Mouse (Mus musculus): ENCODE results near the gene Sema6c. TPM values are rescaled to one million over a fixed set of nuclear protein-coding genes. Genes with fewer than 3 reads are reported as not detected.
"Not testable (repeated sequence)": the region's sequence is repeated elsewhere in the genome, so short reads cannot be mapped to it uniquely, and the experiment has no call there.

Gene Sema6c
- 1 to 10 TPM; 7.5 to 8.1 TPM for total RNA-seq (2021)

DNA sequence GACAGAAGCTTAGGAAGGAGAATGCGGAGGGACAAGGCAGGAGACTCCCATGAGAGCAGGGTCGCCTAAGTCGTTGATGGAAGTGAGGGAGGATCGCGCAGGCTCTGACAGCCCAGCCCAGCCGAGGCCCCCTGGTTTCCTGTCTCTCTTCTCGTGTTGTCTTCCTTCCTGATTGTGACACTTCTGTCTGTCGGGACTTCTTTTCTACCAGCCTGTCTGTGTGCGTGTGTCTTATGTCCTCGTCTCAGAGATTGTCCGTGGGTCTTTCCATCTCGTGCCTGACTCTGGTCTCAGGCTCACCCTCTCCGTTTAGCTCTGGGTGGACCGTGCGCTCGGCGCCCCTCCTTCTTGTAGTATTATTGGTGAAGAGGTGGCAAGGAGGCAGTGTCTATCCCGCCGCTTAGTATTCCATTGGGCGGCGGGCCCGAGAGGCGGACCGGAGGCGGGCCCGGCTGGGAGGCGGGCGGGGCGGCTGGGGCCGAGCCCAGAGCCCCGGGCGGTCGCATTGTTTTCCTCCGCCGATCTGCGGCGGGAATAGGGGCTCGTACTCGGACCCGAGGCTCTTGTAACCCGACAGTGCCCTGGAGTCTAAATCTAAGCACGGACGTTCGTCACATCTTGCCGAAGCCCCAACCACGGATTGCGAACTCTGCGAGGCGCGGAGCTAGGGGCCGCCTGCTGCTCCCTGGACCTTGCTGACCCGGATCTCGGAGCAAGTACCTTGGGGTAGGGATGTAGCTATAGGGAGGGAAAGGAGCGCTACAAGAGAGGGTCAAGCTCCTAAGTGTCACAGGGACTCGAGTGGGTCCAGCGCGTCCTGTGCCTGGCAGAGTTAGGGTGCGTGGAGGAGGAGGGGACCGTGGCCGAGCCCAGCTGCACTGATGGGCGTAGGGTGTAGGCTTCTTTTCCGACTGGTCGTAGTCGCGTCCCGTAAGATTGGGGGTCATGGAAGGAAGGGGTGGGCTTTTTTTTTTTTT is at the start of gene Sema6c:
Gene Sema6c (plus strand): TSS at position 471 of the 977 bp plus-strand sequence.
- peak; percentile 91 for DNase-seq

GRCm38 (mm10) chr3:95110911-95111726 is 49.1 kb upstream of the Sema6c start, which contains the start of gene Vps72:
Vps72 (plus strand) TSS chr3:95111022.
- peak; percentile 89 for DNase-seq

- DNase-seq = no peak
Measured at GRCm38 (mm10) chr3:95112760-95113159, 47.5 kb upstream of the Sema6c start.

GRCm38 (mm10) chr3:95117751-95118150 is 42.5 kb upstream of the Sema6c start:
- DNase-seq = no peak

DNA sequence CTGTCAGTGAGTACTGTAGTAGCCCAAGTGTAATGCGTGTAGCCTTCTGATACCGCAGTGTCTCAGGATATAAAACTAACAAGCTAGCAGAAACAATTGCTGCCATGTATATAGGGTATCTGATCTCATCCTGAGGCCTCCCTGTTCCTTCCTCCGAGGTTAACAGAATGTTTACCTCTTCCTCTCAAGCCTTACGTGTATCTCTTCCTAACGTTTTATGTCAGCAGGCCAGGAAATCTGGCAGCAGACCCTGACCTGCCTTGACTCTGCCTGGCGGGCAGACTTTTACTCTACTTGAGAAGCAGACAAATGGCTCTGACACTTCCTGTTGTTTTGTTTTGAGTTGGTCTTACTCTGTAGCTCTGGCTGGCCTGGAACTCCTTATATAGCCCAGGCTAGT is 38.7 kb upstream of the Sema6c start:
- peak; percentile 40 for DNase-seq

GRCm38 (mm10) chr3:95124246-95124645 is 36.0 kb upstream of the Sema6c start, which contains the start of gene Tmod4:
Tmod4 (plus strand) TSS chr3:95124476.
- peak; percentile 37 for DNase-seq

GRCm38 (mm10) chr3:95124972-95125371 is 35.3 kb upstream of the Sema6c start:
- DNase-seq = peak; percentile 87

DNA sequence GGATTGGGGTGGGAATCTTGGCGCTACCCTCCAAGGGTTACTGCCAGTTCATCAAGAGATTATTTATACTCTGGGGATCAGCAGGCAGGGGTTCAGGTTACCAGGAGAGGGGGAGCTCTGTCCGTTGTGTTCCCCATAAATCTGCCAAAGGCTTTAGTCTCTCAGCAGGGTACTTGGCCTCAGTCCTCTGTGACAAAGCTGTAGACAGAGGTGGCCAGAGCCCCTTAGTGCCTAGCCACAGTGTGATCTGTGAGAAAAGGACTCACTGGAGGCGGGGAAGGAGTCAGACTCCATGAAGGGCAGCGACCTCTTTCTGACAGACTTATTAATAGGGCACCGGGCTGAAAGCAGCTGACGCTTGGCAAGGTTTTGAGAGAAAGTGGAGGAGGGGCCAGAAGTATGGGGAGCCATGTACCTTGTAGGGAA is 31.0 kb upstream of the Sema6c start:
- DNase-seq = peak; percentile 66

DNA sequence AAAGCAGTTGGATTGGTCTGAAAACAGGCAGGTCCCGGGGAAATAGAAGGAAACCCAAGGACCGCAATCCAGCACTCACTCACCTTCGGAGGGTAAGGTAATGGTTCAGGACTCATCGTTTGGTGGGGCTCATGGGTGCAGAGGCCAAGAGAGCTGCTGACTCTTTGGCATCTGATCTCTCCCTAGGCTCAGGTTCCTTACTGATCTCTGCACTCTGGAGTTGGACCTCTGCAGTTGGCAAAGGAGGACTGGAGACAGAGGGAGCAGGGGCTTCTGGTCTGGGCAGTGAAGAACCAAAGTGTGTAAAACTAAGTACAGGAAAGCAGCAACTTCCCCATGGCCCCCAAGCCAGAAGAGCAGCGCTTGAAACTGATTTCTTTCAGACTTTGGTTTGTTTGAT is 30.2 kb upstream of the Sema6c start:
- no peak for DNase-seq

- not testable (repeated sequence) for DNase-seq
Measured at GRCm38 (mm10) chr3:95132389-95132788, 27.9 kb upstream of the Sema6c start.

DNA sequence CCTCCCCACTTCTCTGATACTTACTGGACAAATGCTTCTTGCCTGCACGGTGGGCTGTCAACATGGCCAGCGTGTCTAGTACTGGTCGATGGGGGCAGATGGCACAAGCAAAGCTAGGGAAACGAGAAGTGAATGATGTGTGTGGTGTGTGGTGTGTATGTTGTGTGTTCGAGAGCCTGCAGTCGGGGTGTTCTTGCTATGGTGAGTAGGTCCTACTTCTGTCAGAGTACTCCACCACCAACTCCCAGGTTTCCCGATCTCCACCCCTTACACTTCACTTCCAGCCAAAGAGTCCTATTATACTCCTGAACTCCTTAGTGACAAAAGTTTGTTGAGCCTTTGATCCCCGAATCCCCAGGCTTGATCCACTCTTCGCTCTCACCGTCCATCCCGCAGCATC is 27.1 kb upstream of the Sema6c start:
- no peak for DNase-seq

GRCm38 (mm10) chr3:95133680-95134101 is 26.6 kb upstream of the Sema6c start, which contains the start of the genes Scnm1 and Lysmd1:
Scnm1 (minus strand) TSS chr3:95134011.
Lysmd1 (plus strand) TSS chr3:95134088.
- peak; percentile 87 for DNase-seq

GRCm38 (mm10) chr3:95134133-95134532 is 26.1 kb upstream of the Sema6c start:
- DNase-seq = not testable (repeated sequence)

DNA sequence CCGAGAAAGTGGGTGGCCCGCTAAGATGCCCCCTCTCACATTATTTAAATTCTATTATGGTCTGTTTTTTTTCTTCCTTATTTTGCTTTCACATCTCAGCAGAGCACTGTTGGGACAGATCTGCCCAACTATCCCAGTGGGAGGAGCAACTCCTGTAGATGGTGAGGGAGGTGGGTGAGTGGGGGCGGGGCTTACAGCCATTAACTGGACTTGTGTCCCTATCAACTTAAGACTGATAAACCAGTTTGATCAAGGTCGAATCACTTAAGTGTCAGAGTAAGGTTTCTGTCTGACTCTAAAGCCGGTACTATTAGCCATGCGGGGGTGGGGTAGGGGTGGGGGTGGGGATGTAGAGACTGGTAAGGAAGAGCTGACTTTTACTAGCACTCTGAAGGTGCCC is 25.2 kb upstream of the Sema6c start:
- DNase-seq = peak; percentile 57

DNA sequence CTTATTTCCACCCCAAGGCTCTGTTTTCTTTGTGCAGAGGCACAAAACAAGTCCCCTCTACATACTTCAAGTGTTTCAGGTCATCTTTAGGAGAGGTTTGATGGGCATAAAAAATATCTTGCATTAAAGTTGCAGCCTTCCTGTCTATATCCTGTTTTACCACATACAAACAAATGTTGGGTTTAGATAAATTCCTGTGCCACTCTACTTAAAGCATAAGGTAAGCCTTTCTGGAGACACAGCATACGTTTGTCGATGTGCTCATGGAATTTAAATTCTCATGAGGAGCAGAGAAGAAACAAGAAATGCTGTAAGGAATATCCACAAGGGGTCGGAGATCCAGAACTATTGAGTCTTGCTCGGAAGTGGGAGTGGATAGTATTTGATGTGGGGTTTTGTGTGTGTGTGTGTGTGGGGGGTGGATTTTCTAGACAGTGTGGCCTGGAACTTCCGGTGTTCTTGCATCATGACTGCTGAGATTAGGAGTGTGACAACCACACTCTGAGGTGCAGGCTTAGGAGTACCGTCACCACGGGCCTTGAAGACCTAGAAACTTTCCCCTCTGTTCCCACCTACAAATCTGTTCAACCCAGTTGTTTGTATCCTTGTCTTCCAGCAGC is 24.7 kb upstream of the Sema6c start:
- DNase-seq = no peak

DNA sequence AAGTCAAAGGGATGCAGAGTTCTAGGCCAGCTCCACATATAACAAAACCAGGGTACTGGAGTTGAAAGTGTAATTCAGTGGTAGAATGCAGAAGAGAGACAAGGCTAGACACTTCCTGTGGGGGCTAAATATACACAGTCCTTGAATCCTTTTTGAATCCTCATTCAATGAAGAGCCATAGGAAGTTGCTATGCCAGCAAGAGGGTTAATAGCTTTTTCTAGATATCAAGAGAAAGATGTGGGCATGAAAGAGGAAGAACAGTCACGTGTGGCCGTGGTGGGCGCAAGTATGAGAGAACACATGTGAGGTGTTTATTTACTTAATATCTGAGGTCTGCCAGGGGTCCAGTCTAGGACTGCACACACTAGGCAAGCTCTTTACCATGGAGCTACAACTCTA is 23.9 kb upstream of the Sema6c start:
- DNase-seq = no peak

DNA sequence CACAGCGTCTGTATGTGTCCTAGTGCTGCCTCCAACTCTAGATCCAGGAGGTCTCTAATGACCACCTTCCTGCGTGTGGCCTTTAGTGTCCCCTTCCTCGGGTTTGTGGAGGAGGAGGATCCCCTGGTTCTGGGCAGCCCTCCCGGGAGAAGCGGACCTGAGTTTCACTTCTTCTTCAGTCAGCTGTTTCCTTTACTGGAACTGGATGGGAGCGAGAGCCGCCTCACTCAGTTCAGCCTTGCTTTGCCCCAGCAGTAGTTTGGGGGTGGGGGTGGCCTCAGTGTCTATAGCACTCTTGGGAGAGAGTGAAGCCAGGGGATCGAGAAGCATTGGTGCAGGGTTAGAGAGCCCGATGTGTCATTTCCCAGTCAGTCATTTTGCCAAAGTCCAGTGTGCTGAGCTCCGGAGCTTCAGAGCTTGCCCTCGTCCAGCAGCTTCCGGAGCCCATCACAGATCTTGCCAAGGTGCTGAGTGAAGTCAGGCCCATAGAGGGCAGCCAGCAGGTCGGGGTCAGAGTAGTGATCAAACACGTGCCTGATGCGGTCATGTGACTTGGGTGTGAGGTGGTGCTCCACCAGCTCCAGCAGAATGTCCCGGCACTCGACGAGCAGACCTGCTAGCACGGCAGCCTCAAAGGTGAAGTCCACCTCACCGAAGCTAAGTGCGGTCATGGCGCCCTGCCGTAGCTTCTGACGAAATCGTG is 20.5 kb upstream of the Sema6c start:
- DNase-seq = no peak

GRCm38 (mm10) chr3:95140289-95140595 is 20.0 kb upstream of the Sema6c start:
- no peak for DNase-seq

- no peak for DNase-seq
Measured at GRCm38 (mm10) chr3:95140795-95141194, 19.5 kb upstream of the Sema6c start.

DNA sequence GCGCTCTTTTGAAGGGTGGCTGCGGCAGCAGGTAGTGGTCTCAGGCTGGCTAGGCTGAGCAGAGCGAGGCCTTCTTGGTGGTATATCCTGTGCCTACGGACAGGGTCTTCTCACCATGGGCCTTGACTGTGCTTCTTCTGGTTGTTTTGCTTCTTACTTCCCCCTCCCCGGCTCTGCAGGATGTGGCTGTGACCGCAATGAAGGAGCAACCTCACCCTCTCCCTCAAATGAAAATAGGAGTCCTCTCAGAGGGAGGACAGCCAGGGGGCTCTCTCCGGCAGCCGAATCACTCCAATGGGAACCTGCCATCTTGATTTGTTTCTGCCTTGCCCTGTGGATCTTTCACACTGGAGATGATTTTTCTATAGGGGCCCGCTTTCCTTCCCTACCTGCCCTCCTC is 18.8 kb upstream of the Sema6c start:
- no peak for DNase-seq

GRCm38 (mm10) chr3:95141952-95142616 is 18.2 kb upstream of the Sema6c start, which contains the start of gene Tnfaip8l2:
Tnfaip8l2 (minus strand) TSS chr3:95142360.
- no peak for DNase-seq
